Mouse (Mus musculus) A20 (cell line): ENCODE data around the gene Ly6g.
"Not testable (repeated sequence)": the region's sequence is repeated elsewhere in the genome, so short reads cannot be mapped to it uniquely, and the experiment has no call there.

Experiments
- DNase-seq: peaks from one replicate; pipeline ENCODE4 v3.0.0-alpha.2; 2011; ENCODE audit warnings: low read depth, low spot score

The Ly6g gene

DNA sequence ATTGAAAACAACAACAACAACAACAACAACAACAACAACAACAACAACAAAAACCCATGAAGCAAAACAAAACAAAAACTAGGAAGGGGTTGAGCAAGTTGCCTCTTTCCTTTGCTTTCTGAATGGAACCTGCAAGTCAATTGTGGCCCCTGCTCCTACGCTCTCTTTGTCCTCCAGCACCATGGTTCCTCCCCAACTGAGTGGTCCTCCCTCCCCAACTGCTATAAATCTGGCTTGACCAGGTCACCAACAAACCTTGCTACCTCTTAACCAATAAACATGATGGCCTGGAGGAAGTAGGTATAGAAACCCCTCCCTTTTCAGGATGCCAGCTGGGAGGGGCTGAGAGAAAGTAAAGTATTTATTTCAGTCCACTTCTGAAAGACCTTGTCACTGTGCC, at the start of gene Ly6g:
TSS of gene Ly6g (plus strand) at position 301 of the 400 bp plus-strand sequence.
- DNase-seq: peak; percentile 27

DNA sequence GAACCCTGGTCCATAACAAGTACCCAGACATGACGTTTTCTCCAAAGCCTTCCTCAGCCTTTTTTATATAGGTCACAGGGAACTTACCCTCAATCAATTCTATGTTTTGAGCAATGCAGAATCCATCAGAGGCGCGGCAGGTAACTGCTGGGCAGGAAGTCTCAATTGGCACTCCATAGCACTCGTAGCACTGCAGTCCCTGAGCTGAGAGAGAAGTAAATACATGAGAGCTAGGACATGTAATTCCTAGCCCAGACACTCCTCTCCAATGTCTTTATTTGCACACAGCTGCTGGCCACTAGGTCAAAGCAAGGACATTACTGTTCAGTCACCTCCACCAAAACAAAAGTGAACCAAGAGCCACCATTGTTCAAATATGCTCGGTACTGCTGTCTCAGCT, 44.6 kb upstream of the Ly6g start:
- not testable (repeated sequence) for DNase-seq

GRCm38 (mm10) chr15:75111861-75112630, 43.0 kb upstream of the Ly6g start, which contains the start of gene Ly6c2:
Ly6c2 (minus strand) TSS chr15:75111970.
- DNase-seq: peak; percentile 60

DNA sequence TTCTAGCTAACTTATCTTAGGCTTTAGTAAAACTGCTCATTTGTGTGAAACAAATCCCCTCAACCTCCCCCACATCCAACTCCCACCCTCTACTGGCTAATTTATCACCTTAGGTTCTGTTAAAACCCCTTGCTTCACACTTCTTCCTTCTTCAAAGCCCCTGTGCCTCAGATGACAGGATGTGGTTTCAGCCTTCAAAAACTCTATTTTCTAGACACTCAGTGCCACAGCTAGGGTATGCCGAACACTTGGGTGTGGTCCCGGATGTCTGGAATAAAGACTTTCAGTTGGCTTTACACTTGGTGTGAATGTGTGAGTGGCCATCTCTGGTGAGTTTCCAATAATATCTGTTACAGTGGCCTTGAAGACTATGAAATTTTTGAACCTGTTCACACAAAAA, 38.5 kb upstream of the Ly6g start:
- peak; percentile 44 for DNase-seq

- DNase-seq: peak; percentile 17
Observed at GRCm38 (mm10) chr15:75117481-75117880, 37.6 kb upstream of the Ly6g start.

DNA sequence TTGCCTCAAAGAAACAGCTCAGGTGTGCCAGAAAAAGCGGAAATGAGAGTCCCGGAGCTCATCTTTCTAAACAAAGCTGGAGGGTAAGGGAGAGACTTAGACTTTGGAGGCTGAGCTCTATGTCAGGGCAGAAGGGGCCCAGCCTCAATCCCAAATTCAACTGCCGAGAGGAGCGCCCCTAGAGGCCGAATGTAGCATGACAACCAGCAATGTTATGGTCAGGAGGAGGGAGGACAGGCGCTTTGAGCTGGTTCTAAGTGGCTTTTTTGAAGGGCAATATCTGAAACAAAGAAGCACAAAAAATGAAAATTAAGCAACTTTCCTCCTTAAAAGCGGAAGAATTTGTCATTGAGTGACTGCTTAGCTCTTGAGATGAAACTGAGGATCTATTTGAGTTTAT, 36.3 kb upstream of the Ly6g start:
- DNase-seq: peak; percentile 86

DNA sequence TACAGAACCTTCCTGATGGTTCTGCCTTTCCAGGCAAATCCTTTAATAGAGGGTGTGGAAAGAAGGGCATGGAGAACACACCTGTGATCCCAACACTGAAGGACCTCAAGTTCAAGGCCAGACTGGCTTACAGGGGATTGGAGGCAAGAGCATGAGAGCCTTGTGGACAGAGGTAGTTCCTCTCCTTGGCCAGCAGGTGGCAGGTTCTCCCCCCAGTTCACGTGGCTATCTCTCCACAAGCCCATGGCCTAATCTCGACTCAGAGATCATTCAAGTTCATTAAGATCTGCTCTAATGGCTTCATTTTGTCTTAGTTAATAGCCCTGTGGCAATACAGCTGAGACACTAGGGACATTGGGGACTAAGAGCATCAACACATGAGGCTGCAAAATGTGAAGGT, 35.0 kb upstream of the Ly6g start:
- DNase-seq: peak; percentile 81

GRCm38 (mm10) chr15:75132346-75132745, 22.7 kb upstream of the Ly6g start:
- not testable (repeated sequence) for DNase-seq

DNA sequence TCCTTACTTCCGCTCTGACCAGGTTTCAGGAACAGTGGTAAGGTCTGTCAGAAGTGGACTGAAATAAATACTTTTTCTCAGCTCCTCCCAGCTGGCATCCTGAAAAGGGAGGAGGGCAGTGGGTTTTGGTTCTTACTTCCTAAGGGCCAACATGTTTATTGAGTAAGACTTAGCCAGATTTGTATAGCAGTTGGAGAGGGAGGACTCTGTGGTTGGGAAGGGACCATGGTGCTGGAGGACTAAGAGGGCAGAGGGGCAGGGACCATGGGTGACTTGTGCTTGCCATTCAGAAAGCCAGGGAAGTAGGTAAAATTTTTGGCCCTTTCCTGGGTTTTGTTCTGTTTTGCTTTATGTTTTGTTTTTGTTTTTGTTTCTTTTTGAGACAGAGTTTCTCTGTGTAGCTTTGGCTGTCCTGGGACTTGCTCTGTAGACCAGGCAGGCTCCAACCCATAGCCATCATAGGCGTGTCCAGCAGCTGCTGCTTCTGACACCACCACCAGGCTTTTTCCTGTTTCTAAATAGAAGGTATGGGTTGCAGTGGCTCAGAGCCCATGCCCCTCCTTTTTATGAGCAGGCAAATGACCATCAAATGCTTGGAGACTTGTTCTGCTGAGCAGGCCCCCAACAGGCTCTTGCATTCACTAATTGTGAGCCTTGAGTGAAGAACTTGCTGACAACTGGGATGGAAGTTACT, 19.8 kb upstream of the Ly6g start:
- DNase-seq: not testable (repeated sequence)

DNA sequence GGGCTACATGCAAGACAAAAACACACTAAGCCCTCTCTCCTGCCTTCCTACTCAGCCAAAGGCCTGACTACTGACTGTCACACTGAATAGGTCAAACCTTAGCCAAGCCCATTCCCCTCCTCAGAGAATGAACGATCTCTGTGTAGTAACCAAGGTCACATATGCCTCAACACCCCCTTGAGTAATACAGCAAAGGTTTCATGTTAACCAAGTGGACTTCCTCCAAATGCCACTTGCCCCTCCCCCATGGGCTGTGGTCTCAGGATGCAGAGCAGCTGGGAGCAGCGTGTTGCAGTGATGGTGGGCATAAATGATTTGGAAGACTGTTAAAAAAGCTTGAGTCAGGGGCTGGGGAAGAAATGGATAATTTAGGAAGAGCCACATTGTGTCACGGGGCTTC, 17.3 kb upstream of the Ly6g start:
- peak; percentile 68 for DNase-seq

- DNase-seq: peak; percentile 58
Observed at GRCm38 (mm10) chr15:75141812-75142360, 13.2 kb upstream of the Ly6g start.

GRCm38 (mm10) chr15:75143735-75144134, 11.3 kb upstream of the Ly6g start:
- DNase-seq: peak; percentile 56

GRCm38 (mm10) chr15:75153087-75153486, 2.0 kb upstream of the Ly6g start:
- DNase-seq: no peak

DNA sequence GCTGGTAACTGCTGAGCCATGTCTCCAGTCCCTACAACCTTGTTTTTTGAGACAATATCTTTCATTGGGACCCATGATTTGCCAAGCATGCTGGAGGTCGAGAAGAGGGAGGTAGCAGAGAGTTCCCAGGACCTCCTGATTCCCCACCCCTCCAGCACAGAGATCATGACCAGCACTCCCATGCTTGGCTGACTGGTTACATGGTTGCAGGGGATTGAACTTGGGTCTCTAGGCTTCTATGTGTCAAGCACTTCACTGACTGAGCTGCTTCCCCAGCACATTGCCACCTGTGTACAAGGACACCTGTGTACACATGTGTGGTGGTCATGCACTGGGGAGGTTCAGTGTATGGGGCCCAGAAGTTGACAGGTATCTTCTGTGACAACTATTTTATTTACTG, 2.6 kb downstream of the Ly6g start:
- DNase-seq: no peak

DNA sequence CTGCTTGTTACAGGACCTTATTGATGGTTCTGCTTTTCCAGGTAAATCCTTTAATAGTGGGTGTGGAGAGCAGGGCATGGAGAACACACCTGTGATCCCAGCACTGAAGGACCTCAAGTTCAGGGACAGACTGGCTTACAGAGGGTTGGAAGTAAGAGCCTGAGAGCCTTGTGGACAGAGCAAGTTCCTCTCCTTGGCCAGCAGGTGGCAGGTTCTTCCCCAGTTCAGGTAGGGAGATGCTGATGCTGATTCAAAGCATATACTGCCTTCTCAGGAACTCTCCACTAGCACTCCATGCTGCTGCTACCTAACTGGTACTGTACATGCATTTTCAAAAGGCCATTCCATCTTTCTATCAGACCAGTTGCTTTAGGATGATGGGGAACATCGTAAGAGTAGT, 20.5 kb downstream of the Ly6g start:
- DNase-seq: no peak

- DNase-seq: no peak
Observed at GRCm38 (mm10) chr15:75186291-75186690, 31.3 kb downstream of the Ly6g start.

DNA sequence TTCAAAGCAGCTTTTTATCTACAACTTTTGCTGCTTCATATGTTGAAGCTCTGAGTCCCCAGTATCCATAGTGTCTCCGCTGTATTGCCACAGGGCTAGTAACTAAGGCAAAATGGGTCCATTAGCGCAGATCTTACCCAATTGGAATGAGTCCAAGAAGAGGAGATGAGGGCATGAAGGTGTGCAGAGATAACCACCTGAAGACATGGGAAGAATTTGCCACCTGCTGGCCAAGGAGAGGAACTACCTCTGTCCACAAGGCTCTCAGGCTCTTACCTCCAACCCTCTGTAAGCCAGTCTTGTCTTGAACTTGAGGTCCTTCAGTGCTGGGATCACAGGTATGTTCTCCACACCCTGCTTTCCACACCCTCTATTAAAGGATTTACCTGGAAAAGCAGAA, 34.1 kb downstream of the Ly6g start:
- peak; percentile 64 for DNase-seq

- DNase-seq: peak; percentile 13
Observed at GRCm38 (mm10) chr15:75190560-75190959, 35.5 kb downstream of the Ly6g start.
